Mouse (Mus musculus) E14TG2a.4 (cell line): ENCODE measurements at regions not wholly inside any gene's neighbourhood (a gene's known extent, or its start where the extent isn't known, plus 50 kb on each side); places are given as distances from the start of the nearest gene placed in this dataset.

Experiments used
- CTCF ChIP-seq: conservative IDR thresholded peaks from 2 replicates; pipeline ENCODE4 v1.5.1; 2014; ENCODE audit warnings: low read length
- NANOG ChIP-seq: IDR thresholded peaks from 2 replicates; pipeline ENCODE4 v1.6.1; 2014; ENCODE audit warnings: borderline replicate concordance, low read length, mixed read lengths
- POU5F1 ChIP-seq: IDR thresholded peaks from 2 replicates; pipeline ENCODE4 v1.6.1; 2014; ENCODE audit warnings: low read length, borderline replicate concordance

DNA sequence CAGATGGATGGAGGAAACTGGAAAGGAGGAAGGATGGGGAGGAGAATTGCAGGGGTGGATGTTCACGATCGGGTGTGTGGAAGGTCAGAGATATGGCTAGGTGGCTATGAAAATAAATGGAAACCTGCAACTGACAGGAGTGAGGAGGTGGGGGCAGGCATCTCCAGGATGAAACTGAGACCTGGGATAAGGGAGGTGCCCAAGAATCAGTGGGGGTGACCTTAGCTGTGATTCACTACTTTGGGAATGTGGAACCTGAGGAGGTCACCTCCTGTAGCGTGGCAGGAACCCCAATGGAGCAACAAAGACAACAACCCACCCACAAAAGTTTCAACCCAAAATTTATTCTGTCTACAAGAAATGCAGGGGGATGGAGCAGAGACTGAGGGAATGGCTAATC, 339.6 kb downstream of the Tmem135 start:
- TF ChIP-seq CTCF (no peak), NANOG (no peak), POU5F1 (no peak)
